ENCODE assay signal across 8 mouse cellular contexts in genomic region chr10:80145896-80146295, GRCm38 (mm10). TPM values are rescaled to one million over a fixed set of nuclear protein-coding genes. Genes with fewer than 3 reads are reported as not detected.
DNase-seq lines count a peak whose midpoint lies in the region; ATAC-seq lines count a peak whose summit lies in the region.

No protein-coding gene starts in this region.

- H3K4me1 ChIP-seq in megakaryocyte, embryonic 14.5 days, result peaks cover 65% of the 10 kb centered on the region
- H3K4me1 ChIP-seq in embryonic facial prominence, embryonic 12.5 days, result peaks cover 17% of the 10 kb centered on the region
- H3K4me1 ChIP-seq in heart, embryonic 13.5 days, result peaks cover 64% of the 10 kb centered on the region
- peaks cover 64% of the 10 kb centered on the region for H3K4me1 ChIP-seq in kidney, embryonic 15.5 days

- peak overlapping the region; percentile 46 for H3K4me3 ChIP-seq in megakaryocyte, embryonic 14.5 days (replicated peaks)
- no peak overlapping the region for H3K4me3 ChIP-seq in embryonic facial prominence, embryonic 12.5 days
- H3K4me3 ChIP-seq in heart, embryonic 13.5 days, result peak overlapping the region; percentile 6; the same call in 1 of the 2 replicates
- H3K4me3 ChIP-seq in kidney, embryonic 15.5 days (replicated peaks), result 0 out of 2 replicates have a peak overlapping the region, but pooled peaks have one; percentile 4

- H3K4me2 ChIP-seq in embryonic facial prominence, embryonic 12.5 days (replicated peaks), result peak overlapping the region; percentile 2; the same call in 1 of the 2 replicates
- peak overlapping the region; percentile 93 for H3K4me2 ChIP-seq in heart, embryonic 13.5 days
- 0 out of 2 replicates have a peak overlapping the region, but pooled peaks have one; percentile 12 for H3K4me2 ChIP-seq in kidney, embryonic 15.5 days

- peak; percentile 70 for DNase-seq in lung, postnatal 10 days
- no peak for DNase-seq in retina, embryonic 14.5 days (ENCODE audit: low spot score)
- no peak for DNase-seq in embryo, embryonic 9.5 days (ENCODE audit: extremely low spot score)

- ATAC-seq in megakaryocyte, adult 5-6 weeks (ENCODE audit: poor library complexity, severe bottlenecking), result no peak
- no peak for ATAC-seq in embryonic facial prominence, embryonic 12.5 days (ENCODE audit: insufficient number of reproducible peaks, insufficient read depth, low FRiP score, low TSS enrichment)
- ATAC-seq in heart, embryonic 13.5 days (ENCODE audit: extremely low read depth, insufficient number of reproducible peaks, low FRiP score, low TSS enrichment), result no peak
- no peak for ATAC-seq in kidney, embryonic 15.5 days (replicated peaks; ENCODE audit: low FRiP score)

- H3K9ac ChIP-seq in embryonic facial prominence, embryonic 12.5 days, result no peak overlapping the region
- H3K9ac ChIP-seq in heart, embryonic 13.5 days, result peak overlapping the region; percentile 100
- peak overlapping the region; percentile 33; the same call in 1 of the 2 replicates for H3K9ac ChIP-seq in kidney, embryonic 15.5 days

- peaks cover 54% of the 10 kb centered on the region for H3K36me3 ChIP-seq in megakaryocyte, embryonic 14.5 days (replicated peaks; ENCODE audit: low read length)
- H3K36me3 ChIP-seq in embryonic facial prominence, embryonic 12.5 days, result peaks cover 32% of the 10 kb centered on the region
- peaks cover 49% of the 10 kb centered on the region for H3K36me3 ChIP-seq in heart, embryonic 13.5 days
- H3K36me3 ChIP-seq in kidney, embryonic 15.5 days, result peaks cover 38% of the 10 kb centered on the region

- peak overlapping the region; percentile 43; the same call in 1 of the 2 replicates for H3K27ac ChIP-seq in embryonic facial prominence, embryonic 12.5 days
- peak overlapping the region; percentile 99 for H3K27ac ChIP-seq in heart, embryonic 13.5 days (replicated peaks)
- peak overlapping the region; percentile 100 for H3K27ac ChIP-seq in kidney, embryonic 15.5 days

- WGBS in embryonic facial prominence, embryonic 12.5 days, result 87% methylated on average over 6 of the region's 6 CpGs
- 83% methylated on average over 6 of the region's 6 CpGs for WGBS in heart, embryonic 13.5 days
- WGBS in kidney, embryonic 15.5 days, result 85% methylated on average over 6 of the region's 6 CpGs

- H3K27me3 ChIP-seq in megakaryocyte, embryonic 14.5 days (replicated peaks), result no peaks in the 10 kb centered on the region
- no peaks in the 10 kb centered on the region for H3K27me3 ChIP-seq in embryonic facial prominence, embryonic 12.5 days
- H3K27me3 ChIP-seq in heart, embryonic 13.5 days (replicated peaks), result no peaks in the 10 kb centered on the region
- no peaks in the 10 kb centered on the region for H3K27me3 ChIP-seq in kidney, embryonic 15.5 days

- H3K9me3 ChIP-seq in megakaryocyte, embryonic 14.5 days, result no peaks in the 10 kb centered on the region
- H3K9me3 ChIP-seq in embryonic facial prominence, embryonic 12.5 days, result no peaks in the 10 kb centered on the region
- H3K9me3 ChIP-seq in heart, embryonic 13.5 days, result no peaks in the 10 kb centered on the region
- no peaks in the 10 kb centered on the region for H3K9me3 ChIP-seq in kidney, embryonic 15.5 days (replicated peaks)

RNA-seq across cellular contexts. Expression of gene Midn, which starts 2.2 kb away (rescaled TPM):
- polyA plus RNA-seq in megakaryocyte, embryonic 14.5 days (2012; ENCODE audit: insufficient read depth, low replicate concordance), result 171 and 203 TPM in 2 replicates
- total RNA-seq in megakaryocyte, adult 5-6 weeks (2015), result 29.5 and 29.6 TPM in 2 replicates
- 22.4 and 36.1 TPM in 2 replicates for total RNA-seq in megakaryocyte, adult 5-6 weeks (2017)
- polyA plus RNA-seq in embryonic facial prominence, embryonic 12.5 days (2016; fragmentation: Nextera tagmentation; extraction: Ambion mirVana), result 33.4 and 35.1 TPM in 2 replicates
- 15.6 and 15.7 TPM in 2 replicates for polyA plus RNA-seq in heart, embryonic 13.5 days (2015; fragmentation: Nextera tagmentation; extraction: Ambion mirVana)
- polyA plus RNA-seq in kidney, embryonic 15.5 days (2015; fragmentation: Nextera tagmentation; extraction: Ambion mirVana), result 18.8 and 19.5 TPM in 2 replicates

RNA-seq across cellular contexts. Expression of gene Cbarp, which starts 5.3 kb away (rescaled TPM):
- 4.8 and 11.7 TPM in 2 replicates for polyA plus RNA-seq in megakaryocyte, embryonic 14.5 days (2012; ENCODE audit: insufficient read depth, low replicate concordance)
- total RNA-seq in megakaryocyte, adult 5-6 weeks (2015), result 1.6 and 2.2 TPM in 2 replicates
- 1.4 TPM in 1 of 2 replicates, not detected in the other for total RNA-seq in megakaryocyte, adult 5-6 weeks (2017)
- 8.4 and 8.5 TPM in 2 replicates for polyA plus RNA-seq in embryonic facial prominence, embryonic 12.5 days (2016; fragmentation: Nextera tagmentation; extraction: Ambion mirVana)
- 1.6 and 2.5 TPM in 2 replicates for polyA plus RNA-seq in heart, embryonic 13.5 days (2015; fragmentation: Nextera tagmentation; extraction: Ambion mirVana)
- 5.7 and 6.1 TPM in 2 replicates for polyA plus RNA-seq in kidney, embryonic 15.5 days (2015; fragmentation: Nextera tagmentation; extraction: Ambion mirVana)

RNA-seq across cellular contexts. Expression of gene Atp5d, which starts 7.5 kb away (rescaled TPM):
- polyA plus RNA-seq in megakaryocyte, embryonic 14.5 days (2012; ENCODE audit: insufficient read depth, low replicate concordance), result 1,192 and 1,533 TPM in 2 replicates
- 161 and 162 TPM in 2 replicates for total RNA-seq in megakaryocyte, adult 5-6 weeks (2015)
- total RNA-seq in megakaryocyte, adult 5-6 weeks (2017), result 31.0 and 34.7 TPM in 2 replicates
- polyA plus RNA-seq in embryonic facial prominence, embryonic 12.5 days (2016; fragmentation: Nextera tagmentation; extraction: Ambion mirVana), result 457 and 481 TPM in 2 replicates
- polyA plus RNA-seq in heart, embryonic 13.5 days (2015; fragmentation: Nextera tagmentation; extraction: Ambion mirVana), result 808 and 893 TPM in 2 replicates
- 594 and 612 TPM in 2 replicates for polyA plus RNA-seq in kidney, embryonic 15.5 days (2015; fragmentation: Nextera tagmentation; extraction: Ambion mirVana)

RNA-seq across cellular contexts. Expression of gene Cirbp, which starts 19.9 kb away (rescaled TPM):
- polyA plus RNA-seq in megakaryocyte, embryonic 14.5 days (2012; ENCODE audit: insufficient read depth, low replicate concordance), result 27.7 and 39.5 TPM in 2 replicates
- 11.7 and 13.8 TPM in 2 replicates for total RNA-seq in megakaryocyte, adult 5-6 weeks (2015)
- total RNA-seq in megakaryocyte, adult 5-6 weeks (2017), result 29.3 and 32.1 TPM in 2 replicates
- 151 and 159 TPM in 2 replicates for polyA plus RNA-seq in embryonic facial prominence, embryonic 12.5 days (2016; fragmentation: Nextera tagmentation; extraction: Ambion mirVana)
- 87.9 and 96.4 TPM in 2 replicates for polyA plus RNA-seq in heart, embryonic 13.5 days (2015; fragmentation: Nextera tagmentation; extraction: Ambion mirVana)
- polyA plus RNA-seq in kidney, embryonic 15.5 days (2015; fragmentation: Nextera tagmentation; extraction: Ambion mirVana), result 95.1 and 111 TPM in 2 replicates

RNA-seq across cellular contexts. Expression of gene 1600002K03Rik, which starts 26.8 kb away (rescaled TPM):
- 3.0 and 7.7 TPM in 2 replicates for polyA plus RNA-seq in megakaryocyte, embryonic 14.5 days (2012; ENCODE audit: insufficient read depth, low replicate concordance)
- 19.3 and 21.0 TPM in 2 replicates for total RNA-seq in megakaryocyte, adult 5-6 weeks (2015)
- 18.8 and 20.9 TPM in 2 replicates for total RNA-seq in megakaryocyte, adult 5-6 weeks (2017)
- polyA plus RNA-seq in embryonic facial prominence, embryonic 12.5 days (2016; fragmentation: Nextera tagmentation; extraction: Ambion mirVana), result 11.6 and 13.0 TPM in 2 replicates
- polyA plus RNA-seq in heart, embryonic 13.5 days (2015; fragmentation: Nextera tagmentation; extraction: Ambion mirVana), result 10.4 and 13.1 TPM in 2 replicates
- 11.2 and 13.2 TPM in 2 replicates for polyA plus RNA-seq in kidney, embryonic 15.5 days (2015; fragmentation: Nextera tagmentation; extraction: Ambion mirVana)

Comparison
In these comparisons a context has a peak if more than half of its experiments do, and no peak if none do; other contexts are left out.
1. H3K27ac ChIP-seq: peak in every context shown above with its lines; median percentile 100 in kidney, embryonic 15.5 days; 99 in heart, embryonic 13.5 days; 43 in embryonic facial prominence, embryonic 12.5 days.
2. H3K4me2 ChIP-seq: peak in every context shown above with its lines; median percentile 93 in heart, embryonic 13.5 days; 12 in kidney, embryonic 15.5 days; 2 in embryonic facial prominence, embryonic 12.5 days.